Mouse (Mus musculus): ENCODE measurements around the gene Rbms3. TPM values are rescaled to one million over a fixed set of nuclear protein-coding genes. Genes with fewer than 3 reads are reported as not detected.

Gene Rbms3
- total RNA-seq, 2 experiments from 2014 or later, result 10.9 to 11.6 TPM

DNA sequence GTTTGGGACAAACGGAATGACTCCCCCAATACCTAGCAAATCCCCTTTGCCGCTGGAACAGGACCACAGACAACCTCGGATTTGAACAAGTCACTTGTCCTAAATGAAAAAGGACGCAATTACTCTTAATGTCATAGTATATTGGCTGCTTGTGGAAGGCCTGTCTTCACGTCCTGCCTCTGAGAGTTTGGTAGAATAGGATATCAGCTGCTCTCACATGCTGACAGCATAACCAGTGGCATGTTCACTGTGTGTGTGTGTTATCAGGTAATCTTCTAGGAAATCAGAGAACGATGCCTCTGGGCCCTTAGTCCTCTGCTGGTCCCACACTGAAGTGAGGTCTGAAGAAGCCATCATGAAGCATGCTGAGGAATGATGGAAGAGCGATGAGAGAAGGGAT, 763.7 kb downstream of the Rbms3 start:
- intact Hi-C loops (cut with DNase I), result no loop called here
- no peak for DNase-seq

DNA sequence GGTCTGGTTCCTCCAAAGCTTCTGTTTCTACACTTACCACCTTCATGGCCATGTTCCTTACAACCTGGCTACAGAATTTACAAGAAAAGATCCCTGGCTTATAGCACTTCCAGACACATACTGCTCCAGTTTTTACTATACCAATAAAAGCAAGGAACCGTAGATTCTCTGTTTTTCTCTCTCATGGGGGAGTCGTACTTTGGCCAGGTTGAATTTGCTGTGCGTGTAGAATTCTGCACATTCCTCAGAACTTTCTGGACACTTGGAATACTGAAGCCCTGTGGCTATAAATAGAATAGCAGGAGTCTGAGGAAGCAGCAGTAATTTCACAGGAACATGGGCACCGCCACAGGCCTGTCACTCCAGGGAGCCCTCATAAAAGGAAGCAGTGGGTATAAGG, 766.1 kb downstream of the Rbms3 start:
- no peak for DNase-seq
- intact Hi-C loops (cut with DNase I), result no loop called here

DNA sequence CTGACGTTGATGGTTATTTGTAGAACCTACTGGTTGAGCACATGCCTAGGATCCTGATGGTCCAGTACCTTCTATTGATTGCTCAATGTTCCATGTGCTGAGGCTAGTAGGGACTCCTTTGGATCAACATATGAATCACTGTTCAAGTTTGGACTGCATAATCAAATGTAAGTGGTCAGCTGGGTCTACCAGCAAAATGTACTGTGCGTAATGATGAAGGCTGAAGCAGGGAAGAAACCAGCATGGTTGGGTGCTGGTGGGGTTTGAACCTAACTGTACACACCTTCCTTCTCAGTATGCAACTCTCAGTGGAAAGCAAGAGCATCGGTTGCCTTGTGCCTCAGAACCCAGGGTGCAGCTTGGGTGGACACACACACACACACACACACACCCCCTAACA, 767.4 kb downstream of the Rbms3 start:
- no peak for DNase-seq
- intact Hi-C loops (cut with DNase I), result no loop called here

DNA sequence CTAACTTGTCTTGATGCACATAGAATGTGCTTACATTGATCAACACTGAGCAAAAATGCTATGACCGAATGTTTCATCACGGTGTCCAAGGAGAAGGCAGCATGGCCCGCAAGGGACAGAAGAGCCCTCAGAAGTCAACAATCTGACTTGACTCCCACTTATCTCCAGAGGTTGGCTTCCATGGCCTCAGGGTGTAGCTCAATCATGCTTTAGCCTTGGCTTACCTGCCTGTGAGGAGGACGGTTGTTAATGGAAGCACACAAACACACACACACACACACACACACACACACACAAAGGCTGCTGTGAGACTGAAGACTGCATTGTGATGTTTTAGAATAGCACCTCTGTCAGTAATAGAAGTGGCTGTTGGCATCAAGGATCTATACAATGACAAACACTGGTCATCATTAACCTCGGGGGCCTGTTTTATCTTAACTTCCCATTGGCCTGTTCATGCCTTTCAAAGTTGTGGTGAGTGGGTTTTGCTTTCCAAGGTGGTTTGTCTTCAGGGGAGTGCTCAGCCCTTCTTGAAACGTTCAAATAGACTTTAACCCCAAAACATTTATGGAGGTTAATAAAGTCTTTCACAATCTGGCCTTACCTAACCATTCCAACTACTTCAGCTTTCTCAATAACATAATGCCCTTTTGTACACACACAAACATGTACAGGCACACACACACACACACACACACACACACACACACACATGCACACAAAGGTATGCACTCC, 771.7 kb downstream of the Rbms3 start:
- intact Hi-C loops (cut with DNase I), result no loop called here
- DNase-seq, result no peak

DNA sequence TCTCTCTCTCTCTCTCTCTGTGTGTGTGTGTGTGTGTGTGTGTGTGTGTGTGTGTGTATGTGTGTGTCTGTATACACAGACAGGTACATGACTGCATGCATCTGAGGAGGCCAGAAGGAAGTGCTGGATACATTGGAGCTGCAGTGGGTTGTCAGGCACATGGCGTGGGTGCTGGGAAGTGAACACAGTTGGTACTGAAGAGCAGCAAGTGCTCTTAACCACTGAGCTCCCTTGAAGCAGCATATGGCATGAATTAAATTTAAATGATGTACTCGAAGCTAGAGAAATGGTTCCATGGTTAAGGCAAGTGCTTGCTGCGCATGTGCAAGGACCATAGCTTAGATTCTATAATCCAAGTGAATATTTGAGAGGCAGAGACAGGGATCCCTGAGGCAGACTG, 772.6 kb downstream of the Rbms3 start:
- intact Hi-C loops (cut with DNase I), result no loop called here
- no peak for DNase-seq

DNA sequence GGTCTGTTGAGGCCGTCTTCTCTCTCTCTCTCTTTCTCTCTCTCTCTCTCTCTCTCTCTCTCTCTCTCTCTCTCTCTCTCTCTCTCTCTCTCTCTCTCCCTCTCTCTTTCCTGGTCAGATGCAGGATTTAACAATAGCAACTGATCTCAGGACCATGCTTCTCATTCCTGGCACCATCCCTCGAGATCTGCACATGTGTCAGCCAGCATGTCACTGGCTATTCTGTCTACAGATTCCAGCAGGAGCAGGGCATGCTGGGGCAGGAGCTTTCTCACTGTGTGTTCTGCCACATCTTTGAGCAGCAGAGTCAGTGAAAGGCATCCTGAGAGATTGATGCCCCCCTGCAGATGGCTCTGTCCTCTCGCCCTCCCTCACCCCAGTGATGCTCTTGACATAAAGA, 774.0 kb downstream of the Rbms3 start:
- intact Hi-C loops (cut with DNase I), result no loop called here
- DNase-seq, result no peak

DNA sequence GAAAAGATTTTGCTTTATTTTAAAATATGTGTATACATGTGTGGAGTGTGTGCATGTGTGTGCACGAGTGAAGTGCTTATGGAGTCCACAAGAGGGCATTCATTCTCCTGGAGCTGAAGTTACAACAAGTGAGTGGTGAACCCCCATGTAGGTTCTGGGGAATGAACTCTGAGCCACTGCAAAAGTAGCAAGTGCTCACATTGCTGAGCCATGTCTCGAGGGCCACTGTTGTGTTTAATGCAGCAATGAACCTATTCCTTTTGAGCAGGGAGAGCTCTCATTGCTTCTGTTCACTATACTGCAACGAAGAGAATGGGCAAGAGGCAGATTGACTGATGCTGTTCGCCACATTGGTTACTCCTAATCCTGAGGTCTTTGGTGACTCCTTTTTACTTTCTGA, 780.8 kb downstream of the Rbms3 start:
- DNase-seq, result no peak
- intact Hi-C loops (cut with DNase I), result no loop called here

DNA sequence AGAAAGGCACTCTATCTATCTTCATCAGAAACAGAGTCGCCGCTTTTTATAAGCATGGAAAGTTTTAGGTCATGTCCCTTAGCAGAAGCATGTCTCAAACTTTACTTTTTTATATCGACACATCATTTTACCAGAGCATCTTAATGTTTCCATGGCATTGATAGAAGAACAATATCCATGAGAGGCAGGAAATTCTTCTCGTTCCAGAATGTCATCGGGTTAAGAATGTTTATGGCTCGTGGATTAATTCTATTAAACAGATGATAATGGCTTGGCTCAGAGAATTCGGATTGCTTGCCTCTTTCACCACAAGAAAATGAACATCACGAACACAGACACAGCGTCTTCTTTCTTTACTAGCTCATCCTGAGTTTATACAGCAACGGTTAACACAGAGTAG, 781.5 kb downstream of the Rbms3 start:
- no peak for DNase-seq
- intact Hi-C loops (cut with DNase I), result no loop called here

DNA sequence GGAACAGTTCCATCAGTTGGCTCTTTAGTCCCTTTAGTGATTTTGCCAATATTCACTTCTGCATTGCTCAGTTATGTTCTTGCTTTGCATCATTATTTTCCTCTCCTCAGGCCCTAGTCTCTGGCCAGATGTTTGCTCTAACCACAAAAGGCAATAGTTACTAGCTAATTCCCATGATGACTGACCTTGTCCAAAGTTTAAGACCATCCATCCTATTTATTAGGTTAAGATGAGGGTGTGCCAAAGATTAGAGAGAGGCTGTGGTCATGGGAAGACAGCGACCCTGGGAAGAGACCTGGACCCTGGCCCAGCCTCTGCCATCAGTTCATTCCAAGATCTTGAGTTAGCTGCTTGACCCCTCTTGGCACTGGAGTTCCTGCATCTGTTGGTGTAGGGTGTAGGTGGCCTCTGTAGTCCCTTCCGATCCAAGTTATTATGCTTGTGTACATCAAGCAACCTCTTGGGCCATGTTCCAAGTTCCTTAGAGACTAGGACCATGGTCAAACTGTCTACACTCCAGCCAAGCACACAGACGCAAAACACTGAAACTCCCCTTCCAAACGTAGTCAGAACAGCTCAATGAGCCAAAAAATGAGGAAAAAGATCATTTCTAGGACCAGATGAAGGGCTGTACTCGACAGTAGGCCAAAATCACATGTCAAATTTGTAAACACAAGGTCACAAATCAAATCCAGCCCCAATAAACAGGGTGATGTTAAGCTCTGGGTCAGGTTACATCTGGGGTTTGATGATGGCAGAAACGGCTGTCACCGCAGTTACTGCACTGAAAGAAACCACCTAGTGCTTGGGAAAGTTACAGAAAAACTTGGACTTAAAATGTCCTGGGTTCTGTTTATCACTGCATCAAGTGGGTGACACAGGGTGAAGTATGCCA, 782.2 kb downstream of the Rbms3 start:
- intact Hi-C loops (cut with DNase I), result no loop called here
- peak; percentile 52 to 66 for DNase-seq

DNA sequence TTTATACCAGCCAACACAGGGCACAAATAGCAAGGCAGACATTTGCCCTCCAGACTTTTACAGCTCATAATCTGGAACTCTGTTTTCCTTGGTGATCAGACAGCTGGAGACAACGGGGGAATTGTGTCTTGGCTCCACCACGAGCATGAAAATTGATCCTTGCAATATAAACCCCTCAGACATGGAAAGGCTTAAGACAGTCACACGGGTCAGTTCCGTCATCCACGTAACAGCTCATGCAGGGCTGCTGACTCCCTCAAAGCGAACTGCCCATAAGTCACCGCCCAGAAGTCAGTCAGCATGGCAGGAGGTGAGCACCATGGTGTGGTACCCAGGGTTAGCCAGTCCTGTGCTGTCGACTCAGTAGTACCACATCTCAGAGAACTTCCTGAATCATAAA, 794.8 kb downstream of the Rbms3 start:
- intact Hi-C loops (cut with DNase I), result no loop called here
- no peak for DNase-seq

DNA sequence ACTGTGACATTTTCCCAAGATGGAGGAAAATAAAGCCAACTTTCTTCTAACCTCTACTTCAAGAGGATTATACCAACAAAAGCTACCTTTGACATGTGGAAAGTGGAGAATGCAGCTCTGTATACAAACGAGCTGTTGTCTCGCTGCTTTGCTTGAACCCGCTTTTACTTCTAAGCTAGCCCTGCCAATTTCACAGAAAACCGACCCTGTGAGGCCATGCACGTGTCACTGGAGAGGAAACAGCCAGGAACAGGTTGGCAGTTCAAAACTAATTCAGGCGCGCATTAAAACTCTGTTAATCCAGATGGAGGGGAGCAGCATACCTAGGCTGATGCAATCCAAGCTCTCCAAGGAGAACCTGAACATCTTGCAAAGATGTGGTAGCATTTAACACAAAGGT, 796.0 kb downstream of the Rbms3 start:
- no peak for DNase-seq
- intact Hi-C loops (cut with DNase I), result no loop called here

DNA sequence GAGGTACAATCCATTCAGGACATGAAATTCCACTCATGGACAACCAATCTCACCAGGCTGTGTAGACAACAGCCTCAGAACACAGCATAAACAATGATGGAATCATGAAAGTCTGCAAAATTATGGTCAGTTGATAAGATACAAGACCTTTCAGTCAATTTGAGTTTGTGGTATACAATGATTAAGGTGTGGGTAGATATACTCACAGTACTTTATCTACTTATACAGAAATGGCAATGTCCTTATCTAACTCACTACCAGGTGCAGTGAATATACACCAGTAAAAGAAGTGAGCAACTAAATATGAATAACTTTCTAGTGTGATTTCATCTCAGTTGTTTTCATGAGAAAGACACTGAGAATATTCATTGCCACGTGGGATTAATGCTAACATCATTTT, 796.9 kb downstream of the Rbms3 start:
- no peak for DNase-seq
- intact Hi-C loops (cut with DNase I), result no loop called here

DNA sequence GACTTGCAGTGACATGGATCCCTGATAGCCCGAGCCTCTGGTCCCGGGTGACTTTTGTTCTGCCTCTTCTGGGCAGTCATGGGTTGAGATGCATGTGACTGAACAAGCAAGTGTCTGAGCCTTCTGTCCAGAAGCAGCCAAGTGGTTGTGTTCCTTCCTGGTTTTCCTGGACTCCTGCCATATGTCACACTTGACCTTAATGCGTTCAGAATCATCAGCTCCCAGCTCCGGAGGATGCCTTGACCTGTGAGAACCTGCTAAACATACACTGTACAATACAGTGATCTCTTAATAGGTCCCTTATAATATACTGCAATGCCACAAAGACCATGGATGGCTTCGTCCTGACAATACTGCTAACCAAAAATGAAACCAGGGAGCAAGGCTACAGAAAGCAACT, 798.3 kb downstream of the Rbms3 start:
- intact Hi-C loops (cut with DNase I), result no loop called here
- no peak for DNase-seq

DNA sequence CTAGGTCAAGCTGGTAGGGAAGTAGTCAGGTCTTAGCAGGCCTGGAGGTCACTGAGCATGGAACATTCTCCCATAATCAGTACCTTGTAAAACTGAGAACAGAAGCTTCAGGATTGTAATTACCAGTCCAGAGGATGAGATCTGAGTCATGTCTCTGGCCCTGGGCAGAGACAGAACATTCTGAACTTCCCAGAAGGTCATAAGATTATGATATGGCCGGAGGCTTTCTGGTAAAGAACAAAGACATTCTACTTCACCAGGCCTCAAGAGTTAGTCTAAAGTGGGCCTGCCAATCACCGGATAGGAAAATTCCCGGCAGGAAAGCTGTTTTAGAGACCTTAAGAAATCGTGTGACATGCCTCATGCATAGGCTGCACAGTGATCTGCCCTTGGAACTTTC, 799.8 kb downstream of the Rbms3 start:
- intact Hi-C loops (cut with DNase I), result no loop called here
- DNase-seq, result no peak

DNA sequence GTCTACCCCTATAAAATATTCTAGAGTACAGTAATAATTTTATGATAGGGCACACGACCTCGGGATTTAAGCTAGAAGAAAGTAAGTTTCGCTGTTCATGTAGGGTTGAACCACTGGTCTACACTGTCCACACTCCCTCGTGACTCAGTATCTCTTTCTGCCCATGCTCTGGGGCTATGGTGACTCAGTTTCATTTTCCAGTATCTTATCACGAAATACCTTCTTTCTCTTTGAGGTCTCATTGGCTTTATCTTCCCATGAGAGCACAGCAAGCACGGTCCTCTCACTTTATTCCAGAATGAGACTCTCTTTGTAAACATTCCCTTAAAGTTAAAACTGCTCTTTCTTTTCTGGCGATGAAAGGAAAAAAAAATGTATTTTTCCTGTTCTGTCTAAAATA, 808.1 kb downstream of the Rbms3 start:
- no peak for DNase-seq
- intact Hi-C loops (cut with DNase I), result no loop called here

DNA sequence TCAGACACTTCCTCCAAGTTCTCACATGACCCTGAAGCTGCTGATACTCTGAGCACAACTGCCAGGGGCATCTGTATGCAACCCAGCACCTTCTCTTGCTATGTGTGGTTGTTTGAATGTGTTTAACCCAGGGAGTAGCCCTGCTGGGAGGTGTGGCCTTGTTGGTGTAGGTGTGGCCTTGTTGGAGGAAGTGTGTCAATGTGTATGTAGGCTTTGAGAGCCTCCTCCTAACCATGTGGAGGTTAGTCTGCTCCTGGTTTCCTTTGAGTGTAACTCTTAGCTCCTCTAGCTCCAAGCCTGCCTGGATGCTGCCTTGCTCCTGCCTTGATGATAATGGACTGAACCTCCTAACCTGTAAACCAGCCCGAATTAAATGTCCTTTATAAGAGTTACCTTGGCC, 812.5 kb downstream of the Rbms3 start:
- intact Hi-C loops (cut with DNase I), result no loop called here

DNA sequence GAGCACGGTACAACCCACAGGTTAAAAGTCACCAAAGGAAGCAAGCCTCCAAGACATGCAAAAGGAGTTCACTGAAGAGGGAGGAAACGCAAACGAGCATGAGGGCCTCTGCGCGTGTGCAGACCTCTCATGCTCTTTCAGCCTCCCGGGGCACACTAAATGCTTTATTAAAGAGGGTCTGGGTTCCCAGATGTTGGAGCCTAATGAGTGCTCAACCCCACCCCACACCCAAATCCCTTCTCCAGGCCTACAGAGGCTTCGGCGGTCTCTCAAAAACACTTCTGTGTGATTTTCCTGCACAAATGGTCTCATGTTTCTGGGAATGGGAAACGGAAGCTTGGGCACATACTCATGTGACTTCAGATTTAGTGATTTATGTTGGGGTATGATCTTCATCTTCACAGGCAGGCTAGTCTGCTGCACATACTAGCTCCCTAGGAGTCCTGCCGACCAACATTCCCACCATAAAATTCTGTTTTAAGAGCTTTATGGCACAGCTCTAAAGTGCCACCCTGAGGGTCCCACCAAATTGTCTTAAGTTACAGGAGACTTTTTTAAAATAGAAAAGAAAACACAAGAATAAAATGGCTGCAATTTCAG, 815.1 kb downstream of the Rbms3 start:
- DNase-seq, result no peak
- intact Hi-C loops (cut with DNase I), result no loop called here

More for the DNA sequence above, 812.5 kb downstream of the Rbms3 start:
- no peak for DNase-seq

DNA sequence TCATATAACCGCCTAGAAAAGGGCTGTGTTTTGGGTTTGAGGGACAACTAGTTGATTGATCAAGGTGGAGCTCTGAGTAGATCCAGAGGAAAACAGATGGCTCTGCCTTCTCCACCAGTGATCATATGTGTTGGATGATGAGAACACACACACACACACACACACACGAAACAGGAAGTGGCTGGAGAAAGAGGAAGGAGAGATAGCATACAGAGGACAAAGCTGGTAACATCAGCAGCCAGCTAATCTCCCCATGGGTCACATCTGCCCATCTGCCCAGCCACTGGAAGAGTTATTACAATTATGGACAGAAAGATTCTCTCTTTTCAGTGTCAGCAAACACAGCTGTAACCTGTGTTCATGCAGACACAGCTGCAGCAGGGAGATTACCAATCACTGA, 816.3 kb downstream of the Rbms3 start:
- intact Hi-C loops (cut with DNase I), result no loop called here
- DNase-seq, result no peak

DNA sequence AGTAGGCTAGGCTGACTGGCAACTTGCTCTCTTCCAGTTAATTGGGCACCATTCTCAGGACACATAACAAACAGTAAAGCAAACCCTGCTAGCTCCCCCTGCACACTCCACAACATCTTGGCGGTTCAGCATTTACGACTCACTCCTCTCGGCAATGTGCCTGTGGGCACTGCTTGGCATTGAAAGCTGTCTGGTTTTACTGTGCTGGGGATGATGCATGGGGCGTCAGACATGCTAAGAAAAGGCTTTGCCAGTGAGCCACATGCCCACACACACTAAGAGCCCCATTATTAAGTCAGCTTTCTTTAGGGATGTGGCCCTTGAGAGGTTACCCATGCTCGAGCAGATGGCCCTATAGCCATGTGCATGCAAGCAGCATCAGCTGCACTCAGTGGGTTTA, 820.5 kb downstream of the Rbms3 start:
- intact Hi-C loops (cut with DNase I), result loop anchor here (10.0 kb wide), 2 partner anchors 226 to 1156 kb away; no protein-coding TSS in a partner anchor
- DNase-seq, result no peak

DNA sequence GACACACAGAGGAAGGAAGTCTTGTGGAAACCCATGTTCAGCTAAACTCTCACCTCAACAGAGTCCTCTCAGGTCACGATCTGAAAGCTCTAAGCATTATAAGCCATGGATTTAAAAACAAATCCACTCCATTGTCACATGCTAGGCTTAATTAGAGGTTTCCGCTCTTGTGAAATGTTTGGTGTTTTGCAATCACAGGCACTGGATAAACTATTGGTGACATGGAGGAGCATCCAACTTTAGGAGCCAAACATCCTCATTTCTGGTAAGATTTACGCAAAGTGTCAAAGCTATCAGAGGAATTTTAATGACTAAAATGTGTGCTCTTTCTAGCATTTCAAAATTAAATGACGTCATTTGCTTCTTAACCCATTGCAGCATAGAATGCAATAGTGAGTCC, 821.3 kb downstream of the Rbms3 start:
- intact Hi-C loops (cut with DNase I), result loop anchor here (10.0 kb wide), 2 partner anchors 226 to 1156 kb away; no protein-coding TSS in a partner anchor
- DNase-seq, result peak in 1 of 2 experiments; percentile 33
